Mouse (Mus musculus) liver, adult 2 months (tissue): ENCODE data around the gene Il1rap.

ENCODE experiments used
- CTCF ChIP-seq: fragments of 200-500 bp; IDR thresholded peaks from 2 replicates; pipeline ENCODE4 v1.5.1; 2011; ENCODE audit warnings: low read depth, low read length, control low read depth
- POLR2A ChIP-seq: fragments of 200-500 bp; IDR thresholded peaks from 2 replicates; pipeline ENCODE4 v1.6.1; 2011; ENCODE audit warnings: low read length, control low read depth; ENCODE audit not compliant: insufficient read depth; ENCODE audit errors: extremely low read depth

- TF ChIP-seq CTCF (no peak), POLR2A (no peak)
These were observed 35.2 kb upstream of the Il1rap start for GRCm38 (mm10) chr16:26546170-26546878.
